Mouse (Mus musculus): ENCODE data around the gene Sh3pxd2b.

DNA sequence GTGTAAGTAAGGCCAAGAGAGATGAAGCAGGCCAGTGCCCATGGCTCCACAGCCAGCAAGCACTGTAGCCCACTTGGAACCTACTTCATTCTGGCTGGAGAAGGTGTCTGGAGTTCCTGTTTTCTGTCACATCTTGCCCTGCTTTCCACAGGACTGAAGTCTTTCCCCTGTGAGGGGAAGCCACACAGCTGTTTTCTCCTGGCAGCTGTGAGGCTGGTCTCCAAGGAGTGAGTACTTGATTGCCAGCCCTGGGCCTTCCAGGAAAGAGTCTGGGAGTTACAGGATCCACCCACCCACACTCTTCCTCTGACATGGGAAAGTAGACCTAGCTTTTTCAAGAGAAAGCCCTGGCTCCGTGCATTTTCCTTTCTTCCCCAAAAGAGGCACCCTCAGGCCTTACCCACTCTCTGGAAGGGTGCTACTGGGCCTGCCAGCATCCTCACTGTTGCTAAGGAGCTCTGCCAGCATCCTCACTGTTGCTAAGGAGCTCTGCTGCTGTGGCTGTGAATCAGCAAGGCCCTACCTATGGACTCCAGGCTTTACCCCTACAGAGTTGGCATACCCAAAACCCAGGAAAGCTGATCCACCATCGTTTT is 44.7 kb upstream of the Sh3pxd2b start:
- no peak for TF ChIP-seq EP300 (IDR thresholded peaks at IDR 0.05)
- TF ChIP-seq CTCF (IDR thresholded peaks at IDR 0.05) = no peak

All from lung, postnatal 0 days (tissue).